Mouse (Mus musculus): ENCODE data around the gene Tek.

The Tek gene

DNA sequence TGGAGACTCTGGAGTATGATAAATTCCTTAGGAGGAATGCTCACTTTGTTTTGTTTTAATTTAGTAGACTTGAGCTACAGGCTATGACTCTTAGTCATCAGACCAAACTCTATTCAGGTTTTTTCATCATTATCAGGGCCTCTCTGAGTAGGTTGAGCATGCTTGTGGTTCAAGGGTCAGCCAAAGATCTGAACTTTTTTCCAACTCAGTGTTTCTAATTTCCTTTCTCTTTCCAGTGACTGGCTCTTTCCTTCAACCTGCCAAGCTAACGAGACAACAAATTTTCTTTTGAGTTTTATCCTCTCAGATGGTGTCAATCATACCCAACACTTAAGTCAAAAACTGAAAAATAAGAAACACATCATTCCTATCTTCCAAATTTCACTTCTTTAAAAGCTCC, 71.5 kb downstream of the Tek start:
- DNase-seq (ENCODE audit: low read depth, low spot score): no peak

DNA sequence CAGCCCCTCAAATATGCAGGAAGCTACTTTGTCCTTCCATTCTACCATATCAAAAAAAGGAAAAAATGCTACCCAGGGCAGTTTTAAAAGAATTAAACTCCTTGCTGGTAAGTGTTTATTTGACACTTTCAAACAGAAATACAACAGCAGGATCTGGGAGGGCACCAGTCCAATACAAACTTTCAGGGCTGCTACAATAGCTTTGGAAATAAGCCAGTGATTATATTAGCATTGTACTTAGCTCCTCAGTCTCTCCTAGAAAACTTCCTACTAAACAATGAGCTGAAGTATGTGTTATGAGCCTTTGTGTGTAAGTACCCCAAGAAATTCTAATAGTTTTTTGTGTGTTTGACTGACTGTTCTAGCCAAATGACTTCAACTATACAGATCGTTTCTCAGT, 87.8 kb downstream of the Tek start:
- DNase-seq (ENCODE audit: low read depth, low spot score): no peak

DNA sequence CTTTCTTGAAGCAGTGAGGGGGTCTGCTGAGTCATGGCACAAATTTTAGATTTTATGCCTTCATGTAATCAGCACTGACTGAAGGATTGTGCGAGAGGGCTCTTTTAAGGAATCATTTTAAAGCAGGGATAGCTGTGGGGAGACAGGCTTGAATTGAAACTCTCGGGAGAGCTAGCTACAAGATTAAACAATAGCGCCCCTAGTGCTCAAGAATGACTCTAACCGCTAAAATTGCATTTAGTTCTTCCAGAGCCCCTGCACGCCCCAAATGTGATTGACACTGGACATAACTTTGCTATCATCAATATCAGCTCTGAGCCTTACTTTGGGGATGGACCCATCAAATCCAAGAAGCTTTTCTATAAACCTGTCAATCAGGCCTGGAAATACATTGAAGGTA, 88.3 kb downstream of the Tek start:
- DNase-seq (ENCODE audit: low read depth, low spot score): no peak

- DNase-seq (ENCODE audit: low read depth, low spot score): no peak
Measured at GRCm38 (mm10) chr4:94829924-94830386, 90.9 kb downstream of the Tek start.

DNA sequence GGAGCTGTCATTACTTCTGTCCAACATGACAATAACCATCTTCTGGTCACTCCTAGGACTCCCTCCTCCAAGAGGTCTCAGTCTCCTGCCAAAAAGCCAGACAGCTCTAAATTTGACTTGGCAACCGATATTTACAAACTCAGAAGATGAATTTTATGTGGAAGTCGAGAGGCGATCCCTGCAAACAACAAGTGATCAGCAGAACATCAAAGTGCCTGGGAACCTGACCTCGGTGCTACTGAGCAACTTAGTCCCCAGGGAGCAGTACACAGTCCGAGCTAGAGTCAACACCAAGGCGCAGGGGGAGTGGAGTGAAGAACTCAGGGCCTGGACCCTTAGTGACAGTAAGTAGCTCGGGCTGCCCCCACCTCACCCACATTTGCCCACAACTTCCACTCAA, 98.0 kb downstream of the Tek start:
- no peak for DNase-seq (ENCODE audit: low read depth, low spot score)

DNA sequence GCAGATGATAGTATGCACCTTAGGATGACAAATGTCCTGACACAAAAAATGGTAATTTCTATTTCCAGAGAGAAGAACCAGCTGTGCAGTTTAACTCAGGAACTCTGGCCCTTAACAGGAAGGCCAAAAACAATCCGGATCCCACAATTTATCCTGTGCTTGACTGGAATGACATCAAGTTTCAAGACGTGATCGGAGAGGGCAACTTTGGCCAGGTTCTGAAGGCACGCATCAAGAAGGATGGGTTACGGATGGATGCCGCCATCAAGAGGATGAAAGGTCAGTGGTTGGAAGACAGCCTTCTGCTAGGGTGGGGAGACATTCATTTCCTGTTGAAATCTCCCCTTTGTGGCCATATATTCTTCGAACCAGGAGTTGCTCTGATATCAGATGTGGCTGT, 114.2 kb downstream of the Tek start:
- DNase-seq (ENCODE audit: low read depth, low spot score): no peak

DNA sequence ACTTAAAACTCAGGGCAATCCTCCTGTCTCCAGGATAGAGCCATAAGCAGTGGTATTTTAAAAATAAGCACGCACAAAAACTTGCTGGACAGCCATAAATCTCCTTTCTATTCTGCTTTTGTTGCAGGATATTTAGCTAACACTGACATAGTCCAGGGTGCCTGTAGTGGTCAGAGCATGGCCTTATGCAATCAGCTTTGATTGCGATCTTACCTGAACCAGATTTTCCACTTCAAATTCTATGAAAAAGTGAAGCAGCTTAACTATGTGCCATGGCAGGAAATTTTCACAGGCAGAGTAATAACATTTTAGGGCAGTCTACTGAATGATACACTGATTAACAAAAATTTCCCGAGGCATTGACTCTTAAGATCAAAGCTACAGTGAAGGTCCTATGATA, 115.2 kb downstream of the Tek start:
- no peak for DNase-seq (ENCODE audit: low read depth, low spot score)

- DNase-seq (ENCODE audit: low read depth, low spot score): no peak
Measured at GRCm38 (mm10) chr4:94855201-94855600, 116.1 kb downstream of the Tek start.

DNA sequence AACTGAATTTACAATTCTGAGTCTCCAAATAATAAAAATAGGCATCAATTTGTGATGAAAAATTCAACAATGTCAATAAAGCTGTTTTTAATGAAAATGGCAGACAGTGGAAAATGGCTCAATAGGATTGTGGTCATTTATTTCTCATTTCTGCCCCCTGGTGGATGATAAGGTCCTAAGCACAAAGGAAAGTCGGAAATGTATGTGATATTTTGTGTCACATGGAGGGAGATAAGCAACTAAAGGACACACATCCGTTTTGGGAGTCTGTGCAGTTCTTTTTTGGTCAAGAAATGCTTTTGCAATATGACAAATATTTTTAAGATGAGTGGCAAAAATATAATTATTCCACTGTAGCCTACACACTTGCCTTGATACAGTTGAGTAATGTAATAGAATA, 161.7 kb downstream of the Tek start:
- DNase-seq (ENCODE audit: low read depth, low spot score): no peak

GRCm38 (mm10) chr4:94901780-94902179, 162.7 kb downstream of the Tek start:
- DNase-seq (ENCODE audit: low read depth, low spot score): no peak
